Mouse (Mus musculus) CD4-positive, CD25-positive, alpha-beta regulatory T cell, adult 4 months (primary cell): Measurements from ENCODE around the gene Icam5. TPM values are rescaled to one million over a fixed set of nuclear protein-coding genes. Genes with fewer than 3 reads are reported as not detected.

Experiments
- ATAC-seq: one replicate; pipeline ENCODE4 v1.8.0; 2017
- polyA plus RNA-seq, 2 experiments: library from polyadenylated mRNA; unstranded; fragments of 100-300 nt; shearing (Covaris generic); gene quantifications; one replicate each; pipeline ENCODE4 v1.2.1; 2017

The Icam5 gene
- polyA plus RNA-seq, 2 experiments from 2014 or later: 0.20 TPM; not detected in 1

DNA sequence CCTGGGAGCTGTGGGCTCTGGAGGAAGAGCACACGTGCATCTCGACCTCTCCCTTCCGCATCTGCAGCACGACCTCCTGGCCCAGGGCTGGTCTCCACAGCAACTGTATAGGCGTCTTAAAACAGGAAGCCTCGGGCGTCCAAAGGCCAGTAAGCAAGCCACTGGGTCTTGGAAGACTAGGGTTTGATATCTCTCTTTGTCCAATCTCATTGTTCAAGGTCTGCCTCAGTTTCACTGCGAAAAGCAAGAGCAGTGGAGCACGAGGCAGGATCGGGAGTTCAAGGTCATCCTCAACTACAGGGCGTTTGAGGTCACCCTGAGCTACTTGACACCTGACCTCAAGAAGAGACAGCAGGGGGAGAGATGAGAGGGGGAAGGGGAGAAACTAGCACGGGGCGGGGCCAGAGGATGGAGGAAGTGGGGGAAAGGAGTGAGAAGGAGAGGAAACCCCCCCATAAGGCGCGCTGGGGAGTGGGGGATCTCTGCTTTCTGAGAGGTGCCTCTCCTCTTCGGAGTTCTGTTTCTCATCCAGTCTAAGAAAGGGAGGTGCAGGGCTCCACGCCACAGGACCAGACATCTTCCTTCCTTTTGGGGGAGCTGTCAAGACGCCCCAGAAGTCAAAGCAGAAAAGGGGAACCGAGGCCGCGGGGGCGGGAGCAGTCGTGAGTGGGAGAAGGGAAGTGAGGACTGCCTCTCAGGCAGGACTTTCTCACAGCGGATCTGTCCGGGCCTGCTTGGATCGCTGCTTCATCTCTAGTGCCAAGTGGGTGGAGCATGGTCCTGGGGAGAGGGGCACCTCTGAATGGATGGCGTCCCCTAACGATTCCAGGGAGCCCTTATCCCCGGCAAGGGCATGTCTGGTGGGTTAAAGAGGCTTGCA, 16.9 kb upstream of the Icam5 start:
- ATAC-seq: peak; percentile 43

DNA sequence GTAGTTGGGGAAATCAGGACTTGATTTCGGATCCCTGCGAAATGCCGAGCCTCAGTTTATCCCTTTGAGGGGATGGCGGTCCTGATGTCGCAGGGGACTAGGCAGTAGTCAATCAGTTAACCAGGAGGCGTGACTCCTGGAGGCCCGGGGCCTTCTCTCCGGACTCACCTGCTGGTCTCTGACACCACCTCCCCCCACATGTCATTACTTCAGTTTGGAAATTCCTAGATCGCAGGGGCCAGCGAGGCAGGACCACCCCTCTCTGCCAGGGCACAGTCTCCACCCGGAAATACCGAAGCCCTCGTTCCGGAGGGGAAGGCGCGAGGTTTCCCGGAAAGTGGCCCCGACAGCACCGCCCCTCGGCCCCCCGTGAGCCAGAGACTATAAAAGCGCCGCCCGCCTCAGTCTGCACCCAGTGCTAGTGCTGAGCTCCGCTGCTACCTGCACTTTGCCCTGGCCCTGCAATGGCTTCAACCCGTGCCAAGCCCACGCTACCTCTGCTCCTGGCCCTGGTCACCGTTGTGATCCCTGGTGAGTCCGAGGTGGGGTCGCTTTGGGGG, 16.2 kb upstream of the Icam5 start, which contains the start of gene Icam1:
Gene Icam1 (plus strand): TSS at position 415 of the 560 bp plus-strand sequence.
- ATAC-seq: peak; percentile 74

DNA sequence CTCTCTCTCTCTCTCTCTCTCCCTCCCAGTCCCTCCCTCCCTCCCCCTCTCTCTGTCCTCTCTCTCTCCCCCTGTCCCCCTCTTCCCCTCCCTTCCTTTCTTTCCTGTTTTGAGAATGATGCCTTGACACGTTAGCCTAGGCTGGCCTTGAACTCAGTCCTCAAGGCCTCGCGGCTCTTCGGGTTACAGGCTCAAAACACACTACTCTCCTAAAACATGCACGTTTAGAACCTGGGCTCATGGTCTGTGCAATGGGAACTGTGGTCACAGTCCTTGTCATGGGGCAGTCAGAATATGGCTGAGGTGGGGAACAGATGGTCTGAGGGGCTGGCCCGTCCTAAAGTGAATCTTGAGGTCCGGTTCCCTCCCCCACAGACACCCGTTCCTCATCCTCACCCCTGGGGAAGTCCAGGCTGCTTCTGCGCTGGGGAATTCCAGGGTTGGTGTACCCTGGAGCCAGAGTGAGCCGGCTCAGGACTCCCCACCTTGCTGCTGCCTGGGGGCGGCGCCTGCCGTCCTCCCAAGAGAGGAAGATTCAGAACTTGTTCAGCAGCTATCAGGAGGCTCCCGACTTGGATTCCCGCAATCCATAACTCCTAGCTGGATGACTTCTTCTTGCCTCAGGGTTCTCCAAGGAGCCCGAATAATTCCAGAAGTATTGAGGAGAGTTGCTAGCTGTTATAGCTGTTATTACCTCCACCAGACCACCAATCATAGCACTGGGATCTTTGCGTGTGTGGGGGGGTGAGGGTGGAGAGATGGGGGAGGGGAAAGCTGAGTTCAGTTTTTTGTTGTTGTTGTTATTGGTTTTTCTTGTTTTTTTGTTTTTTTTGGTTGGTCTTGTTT, 15.3 kb upstream of the Icam5 start:
- ATAC-seq: peak; percentile 37

DNA sequence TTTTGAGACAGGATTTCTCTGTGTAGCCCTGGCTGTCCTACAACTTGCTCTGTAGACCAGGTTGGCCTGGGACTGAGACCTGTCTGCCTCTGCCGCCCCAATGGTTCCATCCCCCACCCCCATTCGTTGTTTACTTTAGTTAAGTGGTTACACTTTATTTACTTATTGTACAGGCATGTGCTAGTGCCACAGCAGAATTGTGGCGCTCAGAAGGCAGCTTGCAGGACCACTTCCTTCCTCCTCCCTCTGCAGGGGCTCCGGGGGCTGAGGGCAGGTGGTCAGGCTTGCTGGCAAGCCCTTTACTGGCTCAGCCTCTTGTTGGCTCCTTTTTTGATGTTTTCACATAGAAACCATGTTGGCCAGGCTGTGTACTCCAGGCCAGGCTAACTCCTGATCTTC, 14.7 kb upstream of the Icam5 start:
- ATAC-seq: no peak

DNA sequence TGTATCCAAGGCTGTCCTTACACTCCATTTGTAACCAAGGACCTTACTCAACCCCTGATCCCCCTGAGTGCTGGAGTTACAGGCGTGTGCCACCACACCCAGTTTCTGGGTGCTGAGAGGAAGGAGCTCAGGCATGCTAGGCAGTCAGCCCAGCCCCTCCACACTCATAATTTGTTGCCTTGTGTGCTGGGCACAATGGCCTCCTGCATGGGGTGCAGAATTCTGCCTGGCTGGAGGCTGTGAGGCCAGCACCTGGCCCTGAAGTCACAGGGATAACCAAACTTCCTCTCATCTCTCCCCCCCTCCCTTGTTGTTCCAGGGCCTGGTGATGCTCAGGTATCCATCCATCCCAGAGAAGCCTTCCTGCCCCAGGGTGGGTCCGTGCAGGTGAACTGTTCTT, 13.3 kb upstream of the Icam5 start:
- no peak for ATAC-seq

DNA sequence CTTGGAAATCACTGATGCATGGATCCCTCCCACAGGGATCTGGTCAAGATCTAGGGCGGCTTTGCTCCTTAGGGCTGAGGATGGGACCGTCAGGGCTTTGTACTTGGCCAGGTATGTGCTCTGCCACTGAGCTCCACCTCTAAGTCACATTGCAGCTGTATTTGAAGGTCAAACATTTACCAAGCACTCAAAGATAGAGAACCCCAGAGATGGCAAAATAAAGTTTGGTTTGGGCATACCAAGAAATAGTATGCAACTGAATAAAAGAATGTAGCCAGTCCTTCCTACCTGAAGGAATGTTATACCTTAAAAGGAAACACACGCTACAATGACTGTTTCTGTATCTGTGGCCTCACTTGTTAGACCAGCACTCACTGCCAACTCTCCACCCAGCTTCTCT, 10.5 kb upstream of the Icam5 start:
- ATAC-seq: no peak

DNA sequence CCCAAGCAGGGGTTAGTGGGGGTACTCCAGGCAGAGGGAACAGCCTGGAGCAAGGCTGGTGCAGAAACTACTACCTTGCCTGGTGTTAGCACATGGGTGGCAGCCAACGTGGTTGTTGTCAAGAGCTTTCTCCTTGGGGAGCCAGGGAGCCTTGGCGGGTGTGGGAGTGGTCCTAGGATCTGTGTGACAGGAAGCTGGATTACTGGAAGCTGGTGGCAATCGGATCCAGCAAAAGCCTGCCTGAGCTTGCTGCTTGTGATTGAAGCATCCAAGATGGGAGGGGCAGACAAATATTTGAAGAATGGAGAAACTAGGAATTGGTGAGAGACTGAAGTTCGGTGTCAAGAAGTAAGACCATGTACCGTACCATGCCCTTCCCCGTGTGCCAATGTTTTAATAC, 9.6 kb upstream of the Icam5 start:
- no peak for ATAC-seq

DNA sequence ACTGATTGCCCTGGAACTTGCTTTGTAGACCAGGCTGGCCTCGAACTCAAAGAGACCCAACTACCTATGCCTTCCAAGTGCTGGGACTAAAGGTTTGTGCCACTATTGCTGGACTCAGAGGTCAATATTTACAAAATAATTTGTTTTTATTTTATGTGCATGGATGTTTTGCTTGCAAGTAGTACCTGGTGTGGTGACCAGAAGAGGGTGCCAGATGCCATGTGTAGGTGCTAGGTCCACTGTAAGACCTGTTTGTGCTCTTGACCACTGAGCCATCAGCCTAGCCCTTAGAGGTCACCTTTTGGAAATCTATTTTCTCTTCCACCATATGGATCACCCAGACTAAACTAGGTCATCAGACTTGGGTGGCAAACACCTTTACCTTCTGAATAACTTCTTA, 9.1 kb upstream of the Icam5 start:
- ATAC-seq: no peak

DNA sequence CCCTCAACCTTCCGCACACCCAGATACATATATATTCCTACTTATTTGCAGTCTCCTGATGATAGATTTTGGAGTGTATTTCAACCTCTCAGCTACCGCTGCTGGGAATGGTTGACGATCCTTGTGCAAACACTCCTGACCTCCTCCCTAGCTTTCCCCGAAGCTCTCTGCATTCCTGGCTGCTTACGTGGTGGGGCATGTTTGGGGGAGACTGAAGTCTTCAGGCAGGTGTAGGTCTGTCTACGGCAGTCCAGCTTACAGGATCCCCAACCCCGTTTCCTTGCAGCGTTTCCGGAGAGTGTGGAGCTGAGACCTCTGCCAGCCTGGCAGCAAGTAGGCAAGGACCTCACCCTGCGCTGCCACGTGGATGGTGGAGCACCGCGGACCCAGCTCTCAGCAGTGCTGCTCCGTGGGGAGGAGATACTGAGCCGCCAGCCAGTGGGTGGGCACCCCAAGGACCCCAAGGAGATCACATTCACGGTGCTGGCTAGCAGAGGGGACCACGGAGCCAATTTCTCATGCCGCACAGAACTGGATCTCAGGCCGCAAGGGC, 6.5 kb upstream of the Icam5 start:
- no peak for ATAC-seq

DNA sequence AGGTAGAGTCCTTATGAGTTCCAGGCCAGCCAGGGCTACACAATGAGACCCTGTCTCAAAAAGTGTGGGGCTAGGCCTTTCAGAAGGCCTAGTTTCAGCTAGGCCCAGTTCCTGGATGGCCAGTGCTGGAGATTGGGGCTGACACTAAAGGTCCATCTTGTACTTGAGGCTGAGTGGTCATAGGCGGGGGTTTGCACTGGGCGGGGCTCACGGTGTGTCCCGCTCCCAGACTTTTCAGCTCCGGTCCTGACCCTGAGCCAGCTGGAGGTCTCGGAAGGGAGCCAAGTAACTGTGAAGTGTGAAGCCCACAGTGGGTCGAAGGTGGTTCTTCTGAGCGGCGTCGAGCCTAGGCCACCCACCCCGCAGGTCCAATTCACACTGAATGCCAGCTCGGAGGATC, 5.0 kb upstream of the Icam5 start:
- ATAC-seq: no peak

DNA sequence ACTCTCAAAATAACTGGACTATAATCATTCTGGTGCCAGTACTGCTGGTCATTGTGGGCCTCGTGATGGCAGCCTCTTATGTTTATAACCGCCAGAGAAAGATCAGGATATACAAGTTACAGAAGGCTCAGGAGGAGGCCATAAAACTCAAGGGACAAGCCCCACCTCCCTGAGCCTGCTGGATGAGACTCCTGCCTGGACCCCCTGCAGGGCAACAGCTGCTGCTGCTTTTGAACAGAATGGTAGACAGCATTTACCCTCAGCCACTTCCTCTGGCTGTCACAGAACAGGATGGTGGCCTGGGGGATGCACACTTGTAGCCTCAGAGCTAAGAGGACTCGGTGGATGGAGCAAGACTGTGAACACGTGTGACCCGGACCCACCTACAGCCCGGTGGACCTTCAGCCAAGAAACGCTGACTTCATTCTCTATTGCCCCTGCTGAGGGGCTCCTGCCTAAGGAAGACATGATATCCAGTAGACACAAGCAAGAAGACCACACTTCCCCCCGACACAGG, 4.0 kb upstream of the Icam5 start:
- ATAC-seq: no peak

DNA sequence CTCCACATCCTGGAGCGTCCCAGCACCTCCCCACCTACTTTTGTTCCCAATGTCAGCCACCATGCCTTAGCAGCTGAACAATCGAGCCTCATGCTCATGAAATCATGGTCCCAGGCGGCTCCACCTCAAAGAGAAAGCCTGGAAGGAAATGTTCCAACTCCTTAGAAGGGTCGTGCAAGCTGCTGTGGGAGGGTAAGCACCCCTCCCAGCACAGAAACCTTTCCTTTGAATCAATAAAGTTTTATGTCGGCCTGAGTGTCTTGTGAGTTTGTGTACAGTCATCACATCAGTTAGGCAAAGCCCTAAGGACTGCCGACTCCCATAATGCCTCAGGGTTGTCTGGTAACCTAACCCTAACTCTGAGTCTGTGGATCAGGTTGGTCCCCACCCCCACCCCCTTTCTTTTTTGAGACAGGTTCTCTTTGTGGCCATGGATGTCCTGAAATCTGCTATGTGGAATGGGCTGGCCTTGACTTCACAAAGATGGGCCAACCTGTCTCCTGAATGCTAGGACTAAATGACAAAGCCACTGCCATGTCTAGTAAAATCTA, 3.2 kb upstream of the Icam5 start:
- ATAC-seq: no peak

DNA sequence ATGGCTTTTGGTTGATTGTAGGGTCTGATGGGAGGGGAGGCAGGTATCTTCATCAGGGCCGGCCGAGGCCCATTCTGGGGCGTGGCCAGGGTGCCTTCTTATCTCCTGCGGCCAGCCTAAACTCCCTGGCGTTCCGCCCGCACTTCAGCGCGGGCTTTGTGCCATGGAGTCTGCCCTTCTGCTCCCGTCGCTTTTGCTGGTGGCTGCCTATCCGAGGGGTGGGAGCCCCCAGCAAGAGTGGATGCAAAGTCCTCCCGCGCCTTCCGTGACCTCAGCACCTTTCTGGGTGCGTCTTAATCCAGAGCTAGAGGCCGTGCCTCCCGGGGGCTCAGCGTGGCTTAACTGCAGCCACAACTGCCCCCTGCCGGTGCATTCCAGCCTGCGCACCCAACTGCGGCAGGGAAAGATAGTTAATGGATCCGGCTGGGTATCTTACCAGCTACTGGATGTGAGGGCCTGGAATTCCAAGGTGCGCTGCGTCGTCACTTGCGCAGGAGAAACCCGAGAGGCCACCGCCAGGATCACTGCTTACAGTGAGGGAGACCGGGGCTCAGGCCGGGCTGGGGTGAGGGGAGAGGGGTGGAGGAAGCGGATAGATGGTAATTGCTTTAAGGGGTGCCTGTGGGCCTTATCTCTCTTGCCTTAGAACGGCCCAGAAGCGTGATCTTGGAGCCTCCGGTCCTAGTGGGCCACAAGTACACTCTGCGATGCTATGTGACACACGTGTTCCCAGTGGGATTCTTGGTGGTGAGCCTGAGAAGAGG, 2.4 kb upstream of the Icam5 start, which contains the start of gene Icam4:
Gene Icam4 (plus strand): TSS at position 83 of the 764 bp plus-strand sequence.
- ATAC-seq: no peak

DNA sequence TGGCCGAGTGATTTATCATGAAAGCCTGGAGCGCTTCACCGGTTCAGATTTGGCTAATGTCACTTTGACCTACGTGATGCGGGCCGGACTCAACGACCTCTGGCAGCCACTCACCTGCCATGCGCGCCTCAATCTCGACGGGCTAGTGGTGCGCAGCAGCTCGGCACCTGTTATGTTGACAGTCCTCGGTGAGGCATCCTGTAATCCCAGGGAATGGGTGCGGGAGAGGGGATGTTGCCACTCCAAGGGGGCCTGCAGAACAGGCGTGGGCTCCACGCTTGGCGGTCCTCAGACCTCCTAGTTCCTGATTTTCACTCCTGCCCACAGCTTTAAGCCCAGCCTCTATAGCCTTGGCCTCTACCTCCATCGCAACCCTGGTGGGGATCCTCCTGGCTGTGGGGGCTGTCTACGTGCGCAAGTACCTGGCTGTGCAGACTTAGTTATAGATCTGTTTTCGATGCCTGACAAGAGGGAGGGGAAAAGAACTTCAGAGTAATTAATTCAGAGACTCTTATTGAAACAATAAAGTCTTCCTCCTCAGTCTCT, 1.7 kb upstream of the Icam5 start:
- no peak for ATAC-seq

DNA sequence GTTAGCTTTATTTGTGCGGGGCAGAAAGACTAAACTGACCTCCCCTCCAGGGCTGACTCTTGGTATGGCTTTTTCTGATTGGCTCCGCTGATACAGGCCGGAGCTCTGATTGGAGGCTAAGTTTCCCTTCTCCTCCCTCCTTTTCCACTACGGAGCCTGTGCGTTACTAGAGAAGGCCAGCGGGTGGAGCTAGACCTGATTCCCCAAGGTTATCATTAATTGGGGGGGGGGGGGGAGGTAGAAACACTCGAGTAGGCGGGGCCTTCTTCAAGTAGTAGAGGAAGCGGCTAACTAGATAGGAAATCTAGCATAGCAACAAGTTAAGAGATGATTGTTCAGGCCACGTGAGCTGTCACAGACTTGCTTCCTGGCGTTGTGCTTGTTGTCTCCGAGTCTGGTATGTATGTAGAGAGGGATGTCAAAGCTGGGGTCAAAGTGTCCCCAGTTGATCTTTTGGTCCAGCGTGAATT, 1.1 kb upstream of the Icam5 start:
- ATAC-seq: peak; percentile 74

DNA sequence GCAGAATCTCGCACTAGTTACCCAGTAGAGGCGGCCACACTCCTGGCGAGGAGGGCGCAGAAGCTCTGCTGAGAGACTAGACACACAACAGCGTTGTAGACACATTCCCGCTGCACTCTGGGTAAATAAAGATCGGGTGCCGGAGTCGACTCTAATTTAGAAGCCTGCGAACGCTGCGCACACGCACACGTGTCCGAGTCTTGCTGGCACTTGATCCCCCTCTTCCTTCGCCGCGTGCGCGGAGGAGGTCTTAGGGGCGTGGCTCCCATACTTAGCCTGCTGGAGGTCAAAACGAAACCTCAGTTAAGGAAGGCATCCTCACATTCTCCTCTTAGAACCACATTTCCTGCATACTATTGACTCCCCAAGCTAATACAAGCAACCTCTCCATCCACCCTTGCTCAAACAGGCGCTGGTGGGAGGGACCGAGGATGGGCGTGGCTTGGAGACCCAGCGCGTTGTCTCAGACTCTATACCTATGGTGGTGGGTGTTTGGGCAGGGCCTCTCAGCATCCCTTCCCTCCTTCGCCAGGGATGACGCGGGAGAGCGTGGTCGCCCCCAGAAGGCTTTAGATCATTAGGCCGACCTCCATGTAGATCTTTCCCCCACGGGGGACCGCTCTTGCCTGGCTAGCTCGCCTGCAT, 500 bp upstream of the Icam5 start:
- peak; percentile 28 for ATAC-seq

DNA sequence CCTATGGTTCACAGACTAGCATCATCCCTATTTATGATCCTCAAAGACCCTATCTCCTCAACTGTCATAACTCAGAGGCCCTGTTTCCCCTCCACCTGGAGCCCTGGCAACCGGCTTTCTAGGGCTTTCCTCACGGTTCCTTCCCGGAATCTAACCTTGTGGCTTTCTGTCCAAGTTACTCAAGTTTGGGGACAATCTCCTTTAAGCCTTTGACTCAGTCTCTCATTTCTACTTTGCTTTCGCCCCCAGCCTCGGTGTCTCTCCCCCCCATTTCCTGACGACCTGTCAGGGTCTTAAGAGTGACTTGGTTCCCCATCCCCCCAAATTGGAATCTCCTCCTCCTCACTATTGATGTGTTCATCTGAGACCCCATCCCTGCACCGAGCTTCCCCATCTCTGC, 618 bp downstream of the Icam5 start:
- no peak for ATAC-seq

DNA sequence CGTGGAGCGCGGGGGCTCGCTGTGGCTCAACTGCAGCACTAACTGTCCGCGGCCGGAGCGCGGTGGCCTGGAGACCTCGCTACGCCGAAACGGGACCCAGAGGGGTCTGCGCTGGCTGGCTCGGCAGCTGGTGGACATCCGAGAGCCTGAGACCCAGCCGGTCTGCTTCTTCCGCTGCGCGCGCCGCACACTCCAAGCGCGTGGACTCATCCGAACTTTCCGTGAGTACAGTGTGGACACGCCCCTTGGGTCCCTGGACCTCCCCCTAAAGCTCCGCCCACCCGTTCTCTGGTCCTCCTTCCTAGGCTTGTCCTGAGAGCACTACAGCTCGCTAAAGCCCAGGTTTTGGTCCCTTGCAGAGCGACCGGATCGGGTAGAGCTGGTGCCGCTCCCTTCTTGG, 1.3 kb downstream of the Icam5 start:
- ATAC-seq: peak; percentile 41

DNA sequence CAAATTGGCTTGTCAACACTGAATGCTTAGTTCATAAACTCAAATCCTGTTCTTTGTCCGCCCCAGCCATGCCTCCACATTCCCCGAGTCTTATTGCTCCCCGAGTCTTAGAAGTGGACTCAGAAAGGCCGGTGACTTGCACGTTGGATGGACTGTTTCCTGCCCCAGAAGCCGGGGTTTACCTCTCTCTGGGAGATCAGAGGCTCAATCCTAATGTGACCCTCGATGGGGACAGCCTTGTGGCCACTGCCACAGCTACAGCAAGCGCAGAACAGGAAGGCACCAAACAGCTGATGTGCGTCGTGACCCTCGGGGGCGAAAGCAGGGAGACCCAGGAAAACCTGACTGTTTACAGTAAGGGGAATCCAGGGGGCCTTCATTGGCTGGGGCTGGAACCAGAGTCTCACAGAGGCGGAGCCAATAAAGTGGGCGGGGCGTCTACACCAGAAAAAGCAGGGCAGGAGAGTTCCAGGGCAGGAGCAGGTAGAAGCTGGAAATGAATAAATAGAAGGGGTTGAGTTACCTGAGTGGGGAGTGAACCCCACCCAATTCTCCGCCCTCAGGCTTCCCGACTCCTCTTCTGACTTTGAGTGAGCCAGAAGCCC, 2.7 kb downstream of the Icam5 start:
- no peak for ATAC-seq

DNA sequence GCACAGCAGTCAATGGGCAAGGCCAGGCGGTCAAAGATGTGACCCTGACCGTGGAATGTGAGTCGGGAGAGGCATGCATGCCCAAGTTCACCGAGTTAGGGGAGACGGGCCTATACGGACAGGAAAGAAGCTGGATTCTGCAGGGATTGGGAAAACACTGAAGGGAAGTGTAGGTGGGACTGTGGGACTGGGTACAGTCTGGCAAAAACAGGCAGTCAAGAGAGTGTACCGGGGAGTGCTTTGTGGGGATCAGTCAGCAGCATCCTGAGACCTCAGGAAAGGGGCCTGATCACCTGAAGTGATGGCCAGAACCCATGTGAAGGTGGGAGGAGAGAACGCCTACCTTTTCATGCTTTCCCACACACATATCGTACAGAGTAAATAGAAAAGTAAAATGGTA, 3.7 kb downstream of the Icam5 start:
- ATAC-seq: no peak
